Mouse (Mus musculus) lung, embryonic 14.5 days (tissue): ENCODE data around the gene Kntc1. TPM values are rescaled to one million over a fixed set of nuclear protein-coding genes. Genes with fewer than 3 reads are reported as not detected.
"Not testable (repeated sequence)": the region's sequence is repeated elsewhere in the genome, so short reads cannot be mapped to it uniquely, and the experiment has no call there.

Experiments used
- ATAC-seq: fragments of 200-750 bp; cut with Nextera tagmentation; 2 replicates; pipeline ENCODE4 v1.8.0; 2017; ENCODE audit warnings: mild to moderate bottlenecking, moderate TSS enrichment, moderate library complexity; ENCODE audit not compliant: insufficient read depth
- DNase-seq: peaks from one replicate; pipeline ENCODE4 v3.0.0-alpha.2; 2015
- H3K27ac ChIP-seq: fragments of 300-500 bp; sonication (generic); 2 replicates; pipeline ENCODE4 v1.5.1; 2014; ENCODE audit warnings: low read depth, mild to moderate bottlenecking, moderate library complexity
- H3K27me3 ChIP-seq: fragments of 300-500 bp; sonication (generic); 2 replicates; pipeline ENCODE4 v1.6.1; 2014; ENCODE audit warnings: low read length, control low read depth; ENCODE audit not compliant: insufficient read depth
- H3K36me3 ChIP-seq: fragments of 300-500 bp; sonication (generic); 2 replicates; pipeline ENCODE4 v1.6.1; 2014; ENCODE audit warnings: control low read depth; ENCODE audit not compliant: insufficient read depth
- H3K4me1 ChIP-seq: fragments of 300-500 bp; sonication (generic); 2 replicates; pipeline ENCODE4 v1.6.1; 2014; ENCODE audit warnings: antibody characterized with exemption, control low read depth; ENCODE audit not compliant: insufficient read depth
- H3K4me2 ChIP-seq: fragments of 300-500 bp; sonication (generic); 2 replicates; pipeline ENCODE4 v1.6.1; 2014; ENCODE audit warnings: mild to moderate bottlenecking
- H3K4me3 ChIP-seq: fragments of 300-500 bp; sonication (generic); 2 replicates; pipeline ENCODE4 v1.5.1; 2014; ENCODE audit warnings: low read depth, low read length
- H3K9ac ChIP-seq: fragments of 300-500 bp; sonication (generic); 2 replicates; pipeline ENCODE4 v1.6.1; 2014
- H3K9me3 ChIP-seq: fragments of 300-500 bp; sonication (generic); 2 replicates; pipeline ENCODE4 v1.6.1; 2016; ENCODE audit warnings: low read depth, low read length, control low read depth
- CTCF ChIP-seq: IDR thresholded peaks from 2 replicates; pipeline ENCODE4 v1.5.1; 2016; ENCODE audit warnings: antibody characterized with exemption, low read depth
- WGBS: fragments of 180-500 bp; shearing (Covaris S2); extraction: QIAGEN DNeasy Blood & Tissue Kit; methylation state at CpG from one replicate; pipeline ENCODE4 v1.1.7; 2014; 5-methylcytosine and 5-hydroxymethylcytosine counted together
- polyA plus RNA-seq: library from polyadenylated mRNA; unstranded; fragments of >200 nt; fragmentation: Nextera tagmentation; extraction: Ambion mirVana; gene quantifications from 2 replicates; pipeline ENCODE4 v1.2.1, GENCODE M21; 2014

Kntc1 gene
- polyA plus RNA-seq, 1 experiment from 2014 or later, result 44.4 TPM

GRCm38 (mm10) chr5:123765506-123765905 is 16.0 kb downstream of the Kntc1 start:
- no peaks in the 10 kb centered on the region for H3K27me3 ChIP-seq
- peaks cover 75% of the 10 kb centered on the region for H3K36me3 ChIP-seq
- no peak for TF ChIP-seq CTCF
- ATAC-seq (no peak), DNase-seq (no peak)
- no peak overlapping the region for H3K27ac ChIP-seq
- no peak overlapping the region for H3K9ac ChIP-seq
- no peaks in the 10 kb centered on the region for H3K9me3 ChIP-seq
- WGBS, result 94% methylated on average over 11 of the region's 11 CpGs
- H3K4me2 ChIP-seq, result no peak overlapping the region
- no peak overlapping the region for H3K4me3 ChIP-seq
- H3K4me1 ChIP-seq, result no peaks in the 10 kb centered on the region

GRCm38 (mm10) chr5:123766455-123766854 is 16.9 kb downstream of the Kntc1 start:
- H3K27ac ChIP-seq, ATAC-seq, H3K4me1 ChIP-seq, H3K27me3 ChIP-seq, H3K4me3 ChIP-seq, H3K9ac ChIP-seq, DNase-seq, H3K9me3 ChIP-seq, H3K4me2 ChIP-seq: not testable (repeated sequence)
- 90% methylated on average over 11 of the region's 11 CpGs for WGBS
- H3K36me3 ChIP-seq, result peaks cover 78% of the 10 kb centered on the region

DNA sequence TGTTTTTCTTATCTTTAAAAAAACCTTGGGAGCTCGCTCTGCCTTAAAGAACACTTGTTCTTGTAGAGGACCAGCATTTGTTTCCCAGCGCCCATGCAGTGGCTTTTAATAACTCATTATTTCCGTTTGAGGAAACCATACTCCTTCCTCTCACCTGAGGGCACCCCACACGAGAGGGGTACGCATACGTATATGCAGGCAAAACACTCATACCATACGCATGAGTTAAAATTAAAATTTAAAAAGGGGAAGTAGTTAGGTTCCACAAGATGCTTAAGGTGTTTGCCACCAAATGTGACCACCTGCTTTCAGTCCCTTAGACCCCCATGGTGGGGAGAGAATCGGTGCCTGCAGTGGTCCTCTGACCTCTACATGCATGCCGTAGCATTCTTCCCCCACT is 23.9 kb downstream of the Kntc1 start:
- 90% methylated on average over 9 of the region's 9 CpGs for WGBS
- H3K36me3 ChIP-seq, result peaks cover 89% of the 10 kb centered on the region
- no peak for ATAC-seq
- no peak overlapping the region for H3K4me3 ChIP-seq
- no peak overlapping the region for H3K4me2 ChIP-seq
- H3K27me3 ChIP-seq, result no peaks in the 10 kb centered on the region
- no peaks in the 10 kb centered on the region for H3K4me1 ChIP-seq
- no peak for DNase-seq
- H3K9ac ChIP-seq, result no peak overlapping the region
- H3K9me3 ChIP-seq, result no peaks in the 10 kb centered on the region
- H3K27ac ChIP-seq, result no peak overlapping the region
- no peak for TF ChIP-seq CTCF

DNA sequence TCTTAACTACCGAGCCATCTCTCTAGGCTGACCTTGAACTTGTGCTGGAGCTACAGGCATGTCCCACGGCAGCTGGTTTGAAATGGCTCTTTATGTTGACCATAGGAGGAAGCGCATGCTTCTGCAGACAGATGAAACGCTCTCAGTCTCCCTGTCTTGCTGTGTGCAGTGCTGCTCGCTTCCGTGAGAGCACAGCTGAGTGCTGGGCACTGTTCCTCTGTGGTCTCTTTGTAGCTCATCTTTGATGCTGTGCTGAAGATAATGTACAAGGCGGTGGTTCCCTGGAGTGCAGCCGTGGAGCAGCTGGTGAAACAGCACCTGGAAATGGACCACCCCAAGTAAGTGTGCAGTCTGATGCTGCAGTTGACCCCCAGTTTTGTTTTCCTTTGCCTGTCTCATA is 31.2 kb downstream of the Kntc1 start:
- 89% methylated on average over 8 of the region's 8 CpGs for WGBS
- Histone ChIP-seq H3K27me3 (no peaks in the 10 kb centered on the region), H3K9ac (no peak overlapping the region), H3K9me3 (no peaks in the 10 kb centered on the region), H3K36me3 (peaks cover 88% of the 10 kb centered on the region), H3K27ac (no peak overlapping the region), H3K4me2 (no peak overlapping the region), H3K4me1 (no peaks in the 10 kb centered on the region), H3K4me3 (no peak overlapping the region)
- no peak for TF ChIP-seq CTCF
- DNase-seq (no peak), ATAC-seq (no peak)

DNA sequence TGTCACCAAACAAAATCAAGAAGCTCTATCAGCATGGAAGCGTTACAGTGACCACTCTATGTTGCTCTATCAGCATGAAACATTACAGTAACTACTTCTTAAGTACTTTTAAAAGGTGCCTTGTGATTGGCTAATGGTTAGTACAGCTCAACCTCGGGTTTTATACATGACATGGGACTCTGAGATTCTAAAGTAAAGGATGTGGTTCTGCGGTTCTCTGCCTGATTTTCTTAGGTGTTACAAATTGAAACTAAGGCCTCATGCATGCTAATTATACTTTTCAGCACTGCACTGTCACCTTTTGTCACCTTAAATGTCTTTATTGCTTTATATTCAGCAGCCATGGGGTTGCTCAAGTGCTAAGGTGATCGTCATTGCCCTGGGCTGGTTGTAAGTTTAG is 32.3 kb downstream of the Kntc1 start:
- no peak overlapping the region for H3K4me2 ChIP-seq
- no peak overlapping the region for H3K4me3 ChIP-seq
- ATAC-seq, result no peak
- no peak for TF ChIP-seq CTCF
- peaks cover 86% of the 10 kb centered on the region for H3K36me3 ChIP-seq
- DNase-seq, result no peak
- H3K4me1 ChIP-seq, result no peaks in the 10 kb centered on the region
- no peak overlapping the region for H3K27ac ChIP-seq
- H3K9me3 ChIP-seq, result no peaks in the 10 kb centered on the region
- no peaks in the 10 kb centered on the region for H3K27me3 ChIP-seq
- no peak overlapping the region for H3K9ac ChIP-seq
- 92% methylated on average over 4 of the region's 4 CpGs for WGBS

GRCm38 (mm10) chr5:123788976-123789375 is 39.5 kb downstream of the Kntc1 start:
- Histone ChIP-seq H3K9ac (no peak overlapping the region), H3K27ac (no peak overlapping the region), H3K4me2 (no peak overlapping the region), H3K4me3 (no peak overlapping the region), H3K9me3 (no peaks in the 10 kb centered on the region), H3K4me1 (no peaks in the 10 kb centered on the region), H3K36me3 (peaks cover 90% of the 10 kb centered on the region), H3K27me3 (no peaks in the 10 kb centered on the region)
- 88% methylated on average over 7 of the region's 7 CpGs for WGBS
- TF ChIP-seq CTCF, result no peak
- no peak for DNase-seq
- ATAC-seq, result no peak

- H3K4me3 ChIP-seq, result no peak overlapping the region
- H3K27ac ChIP-seq, result no peak overlapping the region
- ATAC-seq, result no peak
- no peak for TF ChIP-seq CTCF
- H3K9ac ChIP-seq, result no peak overlapping the region
- no peak for DNase-seq
- 87% methylated on average over 2 of the region's 2 CpGs for WGBS
- no peaks in the 10 kb centered on the region for H3K4me1 ChIP-seq
- H3K36me3 ChIP-seq, result peaks cover 90% of the 10 kb centered on the region
- no peak overlapping the region for H3K4me2 ChIP-seq
- H3K9me3 ChIP-seq, result no peaks in the 10 kb centered on the region
- H3K27me3 ChIP-seq, result no peaks in the 10 kb centered on the region
Observed at GRCm38 (mm10) chr5:123793081-123793480, 43.6 kb downstream of the Kntc1 start.

GRCm38 (mm10) chr5:123806334-123806733 is 56.8 kb downstream of the Kntc1 start:
- H3K4me2 ChIP-seq, result no peak overlapping the region
- no peaks in the 10 kb centered on the region for H3K4me1 ChIP-seq
- no peak for TF ChIP-seq CTCF
- H3K36me3 ChIP-seq, result peaks cover 77% of the 10 kb centered on the region
- no peak overlapping the region for H3K9ac ChIP-seq
- H3K27me3 ChIP-seq, result no peaks in the 10 kb centered on the region
- H3K9me3 ChIP-seq, result no peaks in the 10 kb centered on the region
- no peak overlapping the region for H3K27ac ChIP-seq
- no peak overlapping the region for H3K4me3 ChIP-seq
- no peak for DNase-seq
- WGBS, result 91% methylated on average over 11 of the region's 11 CpGs
- ATAC-seq, result no peak
